Mouse (Mus musculus): ENCODE results near the gene Gpd2.

The Gpd2 gene

DNA sequence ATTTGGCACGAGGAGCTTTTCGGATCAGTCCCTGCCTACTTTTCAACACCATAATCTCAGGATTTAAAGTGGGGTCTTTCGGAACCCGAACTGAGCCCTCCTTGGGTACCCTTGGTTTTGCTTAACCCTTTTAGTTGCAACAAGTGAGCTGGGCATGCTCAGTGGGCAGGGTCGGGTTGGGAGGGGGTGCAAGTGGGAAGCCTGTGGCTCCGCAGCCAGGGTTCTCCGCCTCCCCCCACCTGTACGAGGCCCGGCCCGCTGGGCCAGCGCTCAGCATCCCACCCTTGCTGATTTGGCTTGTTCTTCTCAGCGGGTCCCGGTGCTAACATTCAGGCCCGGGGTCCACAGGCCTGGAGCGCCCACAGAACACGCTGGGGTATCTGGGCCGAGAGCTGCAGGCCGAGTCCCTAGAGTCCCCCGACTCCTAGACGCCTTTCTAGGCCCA is at the start of gene Gpd2:
Gene Gpd2, plus strand, starts transcription at position 161 of the 445 bp plus-strand sequence.
- peak in 1 of 2 experiments; percentile 47 for DNase-seq (ENCODE audit: low spot score in 2 of 2)

- no peak for DNase-seq (ENCODE audit: low spot score in 2 of 2)
Observed at GRCm38 (mm10) chr2:57188237-57188636, 49.2 kb upstream of the Gpd2 start.

DNA sequence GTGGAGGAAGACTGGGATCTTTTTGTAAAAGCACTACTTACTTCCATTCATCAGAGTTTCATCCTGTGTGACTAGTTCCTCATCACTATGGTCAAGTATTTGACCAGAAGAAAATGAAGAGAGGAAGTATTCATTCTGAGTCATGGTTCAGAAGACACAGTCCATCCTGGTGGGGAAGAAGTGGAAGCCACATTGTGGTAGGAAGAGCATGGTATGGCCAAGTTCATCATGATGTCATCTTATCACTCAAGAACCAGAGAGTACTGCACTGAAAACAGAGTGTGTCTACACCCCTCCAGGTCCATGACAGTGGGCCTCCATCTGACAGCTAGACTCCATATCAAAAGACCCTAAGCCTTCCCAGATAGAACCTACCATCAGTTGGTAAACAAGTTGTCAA is 46.6 kb upstream of the Gpd2 start:
- no peak for DNase-seq (ENCODE audit: low spot score in 2 of 2)

DNA sequence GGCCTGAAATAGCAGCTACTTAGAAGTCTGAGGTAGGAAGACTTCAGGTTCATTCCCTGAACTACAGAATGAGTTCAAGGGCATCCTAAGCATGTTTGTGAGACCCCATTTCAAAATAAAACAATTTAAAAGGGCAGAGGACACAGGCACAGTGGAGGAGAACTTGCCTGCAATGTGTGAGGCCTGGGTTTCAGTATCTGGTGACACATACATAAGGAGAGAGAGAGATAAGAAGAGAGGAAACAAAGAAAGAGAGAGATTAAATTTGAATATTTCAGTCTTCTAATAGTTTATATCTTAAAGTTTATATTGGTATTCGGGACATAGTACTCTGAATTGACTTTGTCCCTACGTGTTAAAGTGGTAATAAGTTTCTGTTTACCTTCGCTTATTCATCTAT is 38.4 kb upstream of the Gpd2 start:
- no peak for DNase-seq (ENCODE audit: low spot score in 2 of 2)

DNA sequence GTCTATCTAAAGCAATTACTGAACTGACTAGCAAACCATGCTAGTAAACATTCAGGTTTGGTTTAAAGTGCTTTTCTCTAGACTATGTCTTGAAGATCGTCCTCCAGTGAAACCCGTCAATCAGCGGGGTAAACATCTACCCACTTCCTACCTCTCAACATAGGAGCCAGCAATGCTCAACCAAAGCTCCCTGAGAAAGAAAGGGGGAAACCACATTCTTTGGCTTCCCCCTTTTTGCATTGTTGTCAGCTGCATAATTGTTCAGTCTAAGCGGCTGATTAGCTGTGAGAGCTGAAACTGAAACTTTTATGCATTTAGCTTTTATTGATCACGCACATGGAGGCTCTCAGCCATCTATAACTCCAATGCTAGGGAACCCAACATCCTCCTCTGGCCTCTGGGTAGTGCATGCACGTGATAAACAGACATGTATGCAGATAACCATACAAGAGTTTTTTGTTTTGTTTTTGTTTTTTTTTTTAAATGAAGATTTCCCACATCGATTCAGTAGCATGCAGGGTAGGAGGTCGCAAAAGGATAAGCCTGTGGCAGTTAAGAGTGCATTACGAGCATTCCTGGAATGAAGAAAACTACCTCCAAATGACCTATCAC is 28.9 kb upstream of the Gpd2 start:
- DNase-seq (ENCODE audit: low spot score in 2 of 2), result no peak

GRCm38 (mm10) chr2:57211049-57212001 is 26.1 kb upstream of the Gpd2 start:
- no peak for DNase-seq (ENCODE audit: low spot score in 2 of 2)

DNA sequence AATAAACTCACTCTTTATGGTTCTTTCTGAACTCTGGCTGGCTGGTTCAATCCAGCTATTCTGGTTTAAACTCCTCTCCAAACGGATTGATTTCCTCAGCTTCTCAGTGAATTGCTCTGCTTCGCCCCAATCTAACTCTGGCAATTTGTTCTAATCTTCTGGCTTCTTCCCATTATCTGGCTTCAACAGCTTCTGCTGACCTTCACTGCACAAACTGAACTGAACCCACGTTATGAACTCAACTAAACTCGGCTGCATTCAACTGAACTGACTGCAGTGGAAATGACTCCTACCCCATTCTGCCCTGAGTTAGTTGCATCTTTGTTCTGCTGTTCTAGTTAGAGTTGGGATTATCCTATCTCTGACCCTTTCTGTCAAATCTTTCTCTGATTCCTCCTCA is 24.1 kb upstream of the Gpd2 start:
- no peak for DNase-seq (ENCODE audit: low spot score in 2 of 2)

DNA sequence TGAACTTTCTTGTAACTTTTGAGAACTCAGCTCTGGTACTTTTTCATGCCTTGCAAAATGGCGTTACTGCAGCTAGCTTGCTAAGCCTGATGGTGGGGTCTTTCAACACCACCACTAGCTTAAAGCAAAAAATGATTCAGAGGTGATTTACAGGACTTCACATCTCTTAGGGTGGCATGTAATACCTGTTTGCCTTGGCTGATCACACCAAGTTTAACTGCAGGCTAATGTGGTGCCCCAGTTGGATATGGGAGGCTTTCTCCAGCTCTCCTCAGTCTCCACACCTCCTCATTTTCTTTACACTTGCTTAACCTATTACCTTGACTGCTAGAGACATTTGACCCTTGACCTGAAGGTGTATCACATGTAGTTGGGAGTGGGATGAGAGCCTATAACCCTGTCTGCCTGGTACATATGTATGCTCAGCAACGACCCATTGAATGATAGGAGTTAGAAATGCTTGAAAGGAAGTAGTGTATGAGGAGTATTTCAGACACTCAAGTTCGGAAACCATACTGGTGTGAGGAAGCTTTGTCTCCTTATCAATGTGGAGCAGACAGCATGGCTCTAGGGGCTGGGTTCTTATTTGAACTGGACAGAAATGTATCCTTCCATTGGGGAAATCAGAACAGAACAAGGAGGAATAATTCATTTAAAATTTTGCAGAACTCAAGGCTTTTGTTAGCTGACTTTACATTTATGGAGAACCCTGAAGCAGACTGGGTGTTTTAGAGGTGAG is 14.0 kb upstream of the Gpd2 start:
- no peak for DNase-seq (ENCODE audit: low spot score in 2 of 2)

DNA sequence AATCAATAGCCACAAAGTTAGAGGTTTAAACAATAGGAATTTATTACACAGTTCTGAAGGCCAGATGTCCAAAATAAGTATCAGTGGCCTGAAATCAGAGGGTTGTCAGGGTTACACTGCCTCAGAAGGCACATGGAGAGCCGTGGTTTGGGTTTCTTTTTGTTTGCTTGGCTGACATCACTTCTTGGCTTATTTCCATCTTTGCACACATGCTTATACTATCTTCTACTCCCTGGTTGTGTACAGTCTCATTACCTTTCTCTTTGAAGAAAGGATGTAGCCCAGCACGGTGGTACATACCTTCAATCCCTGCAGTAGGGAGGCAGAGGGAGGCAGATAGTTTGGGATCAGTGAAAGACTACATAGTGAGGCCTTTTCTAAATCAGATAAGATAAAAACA is 12.2 kb upstream of the Gpd2 start:
- DNase-seq (ENCODE audit: low spot score in 2 of 2), result no peak

DNA sequence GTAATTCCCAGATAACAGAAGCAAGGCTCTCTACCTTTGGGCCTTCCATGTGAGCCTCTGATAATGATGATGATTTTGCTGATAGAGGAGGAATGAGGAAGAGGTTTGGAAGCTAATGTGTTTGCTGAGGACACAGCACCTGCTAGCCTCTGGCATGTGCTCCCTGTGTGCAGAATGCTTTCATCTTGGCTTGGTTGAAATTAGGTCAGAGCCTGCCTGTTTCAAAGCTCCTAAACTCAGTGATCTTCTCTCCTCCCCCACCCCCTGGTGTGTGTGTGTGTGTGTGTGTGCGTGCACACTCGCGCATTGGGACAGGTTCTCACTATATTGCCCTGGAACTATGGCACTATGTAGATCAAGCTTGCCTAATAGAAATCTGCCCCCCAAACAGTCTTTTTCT is 10.0 kb upstream of the Gpd2 start:
- no peak for DNase-seq (ENCODE audit: low spot score in 2 of 2)

GRCm38 (mm10) chr2:57229647-57230240 is 7.7 kb upstream of the Gpd2 start:
- no peak for DNase-seq (ENCODE audit: low spot score in 2 of 2)

DNA sequence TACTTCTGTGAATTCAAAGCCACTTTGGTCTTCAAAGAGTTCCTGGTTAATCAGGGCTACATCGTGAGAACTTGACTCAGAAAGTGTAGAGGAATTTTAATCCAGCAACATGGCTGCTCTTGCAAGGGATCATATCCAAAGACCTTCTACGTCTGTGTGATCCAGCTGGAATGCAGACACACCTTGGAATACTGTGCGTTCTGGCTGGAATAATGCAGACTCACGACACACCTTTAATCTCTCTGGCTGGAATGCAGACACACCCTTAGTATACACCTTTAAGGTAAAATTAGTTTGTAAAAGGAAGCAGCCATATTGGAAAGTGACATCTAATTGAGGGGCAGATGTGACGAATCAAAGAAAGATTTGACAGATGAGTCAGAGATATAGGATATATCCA is 6.0 kb upstream of the Gpd2 start:
- no peak for DNase-seq (ENCODE audit: low spot score in 2 of 2)

GRCm38 (mm10) chr2:57232328-57232727 is 5.1 kb upstream of the Gpd2 start:
- DNase-seq (ENCODE audit: low spot score in 2 of 2), result no peak

- DNase-seq (ENCODE audit: low spot score in 2 of 2), result no peak
Observed at GRCm38 (mm10) chr2:57236246-57236645, 1.2 kb upstream of the Gpd2 start.

GRCm38 (mm10) chr2:57237026-57237425 is 409 bp upstream of the Gpd2 start:
- no peak for DNase-seq (ENCODE audit: low spot score in 2 of 2)

DNA sequence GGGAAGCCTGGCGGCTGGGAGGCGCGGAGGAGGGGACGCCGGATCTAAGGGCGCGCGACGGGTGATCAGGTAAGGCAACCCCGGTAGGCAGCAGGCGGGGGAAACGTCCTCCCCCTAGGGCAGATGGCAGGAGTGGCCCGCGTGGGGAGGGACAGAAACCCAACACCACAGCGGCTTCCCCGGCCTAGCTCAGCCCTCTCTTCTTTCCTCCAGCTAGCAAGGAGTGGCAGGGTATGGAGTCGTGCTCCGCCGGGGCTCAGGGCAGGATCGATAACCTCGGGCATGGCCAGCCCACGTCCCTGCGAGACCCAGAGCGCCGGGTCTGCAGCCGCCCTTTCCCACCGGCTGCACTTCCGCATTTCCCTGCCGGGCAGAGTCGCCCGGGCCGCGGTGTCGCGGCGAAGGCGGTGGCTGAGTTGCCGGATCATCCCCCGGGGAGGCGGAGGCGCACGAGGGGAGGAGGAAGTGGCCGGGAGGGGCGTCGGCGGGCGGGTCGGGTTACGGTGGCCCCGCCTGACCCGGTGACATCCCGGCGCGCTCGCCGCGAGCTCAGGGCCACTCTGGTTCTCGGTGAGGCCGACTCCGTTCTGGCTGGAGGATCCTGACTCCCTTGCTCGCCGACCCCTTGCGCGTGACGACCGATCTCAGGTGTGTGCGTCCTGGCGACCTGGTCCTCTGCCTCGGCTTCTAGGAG is 632 bp downstream of the Gpd2 start:
- peak; percentile 66 to 79 for DNase-seq (ENCODE audit: low spot score in 2 of 2)

GRCm38 (mm10) chr2:57238614-57239165 is 1.3 kb downstream of the Gpd2 start:
- DNase-seq (ENCODE audit: low spot score in 2 of 2), result no peak

GRCm38 (mm10) chr2:57239356-57239755 is 1.9 kb downstream of the Gpd2 start:
- DNase-seq (ENCODE audit: low spot score in 2 of 2), result no peak

- DNase-seq (ENCODE audit: low spot score in 2 of 2), result no peak
Observed at GRCm38 (mm10) chr2:57243987-57244386, 6.6 kb downstream of the Gpd2 start.

DNA sequence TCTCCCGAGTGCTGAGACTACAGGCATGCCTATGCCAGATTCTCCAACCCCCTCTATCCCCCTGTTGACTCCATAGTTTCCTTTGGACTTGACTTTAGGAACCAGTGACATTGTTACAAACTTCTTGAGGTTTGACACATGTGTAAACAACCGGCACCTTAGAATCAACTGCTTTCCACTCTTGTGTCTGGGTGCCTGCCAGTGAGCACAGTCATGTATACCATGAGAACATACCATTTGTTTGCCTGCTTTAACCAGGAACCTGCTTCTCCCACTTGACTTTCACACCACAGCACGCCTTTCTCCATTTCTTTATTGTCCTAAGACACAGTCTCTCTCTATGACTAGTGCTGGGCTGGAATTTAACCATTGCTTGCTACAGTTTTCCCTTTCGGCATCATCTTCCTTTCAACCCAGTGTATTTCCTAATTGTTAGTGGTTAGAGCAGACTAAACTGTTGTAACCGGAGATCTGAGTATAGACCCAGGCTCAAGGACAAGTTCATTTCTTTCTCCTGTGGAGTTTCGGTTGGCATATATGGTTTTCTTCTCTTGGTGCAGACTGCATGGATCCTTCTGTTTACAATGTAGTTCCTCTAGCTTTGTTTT is 8.4 kb downstream of the Gpd2 start:
- no peak for DNase-seq (ENCODE audit: low spot score in 2 of 2)

GRCm38 (mm10) chr2:57250113-57250512 is 12.7 kb downstream of the Gpd2 start:
- no peak for DNase-seq (ENCODE audit: low spot score in 2 of 2)

All from right cerebral cortex, postnatal 10 days (tissue).